Mouse (Mus musculus) neural tube, embryonic 12.5 days (tissue): Measurements from ENCODE around the gene Tdo2. TPM values are rescaled to one million over a fixed set of nuclear protein-coding genes. Genes with fewer than 3 reads are reported as not detected.
A peak's percentile ranks its signal among the peaks of the same experiment; 100 is the strongest.

Experiments used
- ATAC-seq: fragments of 200-750 bp; cut with Nextera tagmentation; 2 replicates; pipeline ENCODE4 v1.8.0; 2017; ENCODE audit warnings: low read depth, mild to moderate bottlenecking, moderate TSS enrichment, moderate library complexity; ENCODE audit not compliant: low FRiP score
- H3K27ac ChIP-seq: fragments of 300-500 bp; sonication (generic); 2 replicates; pipeline ENCODE4 v1.5.1; 2016
- H3K27me3 ChIP-seq: fragments of 300-500 bp; sonication (generic); replicated peaks from 2 replicates; pipeline ENCODE4 v1.6.1; 2016; ENCODE audit warnings: mild to moderate bottlenecking
- H3K36me3 ChIP-seq: fragments of 300-500 bp; sonication (generic); 2 replicates; pipeline ENCODE4 v1.6.1; 2016; ENCODE audit warnings: mild to moderate bottlenecking
- H3K4me1 ChIP-seq: fragments of 300-500 bp; sonication (generic); 2 replicates; pipeline ENCODE4 v1.6.1; 2016
- H3K4me2 ChIP-seq: fragments of 300-500 bp; sonication (generic); replicated peaks from 2 replicates; pipeline ENCODE4 v1.6.1; 2016; ENCODE audit warnings: mild to moderate bottlenecking
- H3K4me3 ChIP-seq: fragments of 300-500 bp; sonication (generic); 2 replicates; pipeline ENCODE4 v1.5.1; 2016
- H3K9ac ChIP-seq: fragments of 300-500 bp; sonication (generic); 2 replicates; pipeline ENCODE4 v1.6.1; 2016; ENCODE audit warnings: mild to moderate bottlenecking
- H3K9me3 ChIP-seq: fragments of 300-500 bp; sonication (generic); 2 replicates; pipeline ENCODE4 v1.6.1; 2016; ENCODE audit warnings: mild to moderate bottlenecking
- WGBS: fragments of 180-500 bp; shearing (Covaris S2); methylation state at CpG from one replicate; pipeline ENCODE4 v1.1.7; 2016; 5-methylcytosine and 5-hydroxymethylcytosine counted together
- polyA plus RNA-seq: library from polyadenylated mRNA; unstranded; fragments of >200 nt; fragmentation: Nextera tagmentation; extraction: Ambion mirVana; gene quantifications from 2 replicates; pipeline ENCODE4 v1.2.1, GENCODE M21; 2016

Tdo2 gene
- polyA plus RNA-seq, 1 experiment from 2014 or later: 0.05 TPM

GRCm38 (mm10) chr3:81933348-81933747, 42.7 kb downstream of the Tdo2 start:
- H3K4me3 ChIP-seq: no peak overlapping the region
- H3K36me3 ChIP-seq: no peaks in the 10 kb centered on the region
- H3K27ac ChIP-seq: no peak overlapping the region
- H3K27me3 ChIP-seq: no peaks in the 10 kb centered on the region
- H3K4me2 ChIP-seq: no peak overlapping the region
- H3K4me1 ChIP-seq: no peaks in the 10 kb centered on the region
- no peaks in the 10 kb centered on the region for H3K9me3 ChIP-seq
- no peak overlapping the region for H3K9ac ChIP-seq
- 84% methylated on average over 4 of the region's 4 CpGs for WGBS
- ATAC-seq: no peak

DNA sequence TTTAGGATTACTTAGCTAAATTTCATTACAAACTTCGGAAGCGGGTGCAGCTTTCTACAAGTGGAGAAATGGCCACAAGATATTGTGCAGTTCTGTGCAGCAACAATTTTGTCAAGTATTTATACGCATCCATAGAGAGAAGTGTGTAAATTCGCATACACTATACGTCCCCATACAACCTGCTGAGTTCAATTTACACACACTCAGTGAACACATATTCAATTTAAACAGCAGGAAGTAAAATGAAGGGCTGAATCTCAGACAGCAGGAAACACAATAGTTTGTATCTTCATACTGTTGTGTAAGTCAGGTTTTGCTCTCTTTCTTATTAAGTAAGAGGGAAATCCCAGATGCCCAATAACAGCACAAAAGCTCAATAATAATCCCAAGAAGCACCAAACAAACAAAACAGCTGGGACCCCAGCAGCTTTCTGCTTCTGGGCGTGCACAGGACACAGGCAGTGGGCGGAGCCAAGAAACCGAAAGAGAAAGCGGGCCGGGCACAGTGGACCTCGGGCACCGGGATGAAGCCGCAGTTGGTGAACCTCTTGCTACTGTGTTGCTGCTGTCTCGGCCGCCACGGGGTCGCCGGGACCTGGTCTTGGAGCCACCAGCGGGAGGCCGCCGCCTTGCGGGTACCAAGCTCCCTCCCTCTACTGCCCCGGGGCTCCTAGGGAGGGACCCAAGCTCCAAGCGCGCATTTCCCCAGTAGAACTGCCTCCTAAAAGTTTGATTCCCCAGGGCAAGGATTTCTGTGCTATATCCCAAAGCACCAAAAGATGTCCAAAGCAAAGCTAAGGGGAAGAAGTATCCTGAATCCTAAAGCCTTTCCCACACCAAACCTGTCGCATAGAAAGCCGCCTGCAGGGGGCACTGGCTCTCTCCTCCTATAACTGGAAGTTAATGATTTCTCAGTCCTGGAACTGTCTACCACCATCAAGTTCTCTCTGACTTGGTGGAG, 43.6 kb downstream of the Tdo2 start, which contains the start of gene Ctso:
Ctso (plus strand) TSS at position 461 of the 961 bp plus-strand sequence.
- Histone ChIP-seq H3K4me3 (peak within 1 kb of the TSS; percentile 64), H3K36me3 (no peaks in the 10 kb centered on the region), H3K9me3 (no peaks in the 10 kb centered on the region), H3K9ac (peak within 1 kb of the TSS; percentile 79), H3K27ac (peak within 1 kb of the TSS; percentile 81), H3K27me3 (no peaks in the 10 kb centered on the region), H3K4me2 (peak within 1 kb of the TSS; percentile 64), H3K4me1 (no peaks in the 10 kb centered on the region)
- 10% methylated on average over 27 of the region's 27 CpGs for WGBS
- ATAC-seq: peak; percentile 91

- no peak overlapping the region for H3K27ac ChIP-seq
- no peak overlapping the region for H3K9ac ChIP-seq
- no peaks in the 10 kb centered on the region for H3K4me1 ChIP-seq
- ATAC-seq: peak; percentile 52
- no peaks in the 10 kb centered on the region for H3K9me3 ChIP-seq
- H3K4me3 ChIP-seq: no peak overlapping the region
- 59% methylated on average over 3 of the region's 3 CpGs for WGBS
- H3K27me3 ChIP-seq: no peaks in the 10 kb centered on the region
- H3K36me3 ChIP-seq: no peaks in the 10 kb centered on the region
- H3K4me2 ChIP-seq: no peak overlapping the region
These were observed 44.3 kb downstream of the Tdo2 start for GRCm38 (mm10) chr3:81931695-81932094.

GRCm38 (mm10) chr3:81929073-81929472, 46.9 kb downstream of the Tdo2 start:
- Histone ChIP-seq H3K4me2 (no peak overlapping the region), H3K4me1 (no peaks in the 10 kb centered on the region), H3K9me3 (no peaks in the 10 kb centered on the region), H3K9ac (no peak overlapping the region), H3K27ac (no peak overlapping the region), H3K4me3 (no peak overlapping the region), H3K27me3 (no peaks in the 10 kb centered on the region), H3K36me3 (no peaks in the 10 kb centered on the region)
- WGBS: 97% methylated on average over 1 of the region's 1 CpGs
- ATAC-seq: no peak

- Histone ChIP-seq H3K4me3 (no peak overlapping the region), H3K4me2 (no peak overlapping the region), H3K27me3 (no peaks in the 10 kb centered on the region), H3K27ac (no peak overlapping the region), H3K9ac (no peak overlapping the region), H3K4me1 (no peaks in the 10 kb centered on the region), H3K9me3 (no peaks in the 10 kb centered on the region), H3K36me3 (no peaks in the 10 kb centered on the region)
- ATAC-seq: no peak
- 58% methylated on average over 9 of the region's 9 CpGs for WGBS
These were observed 49.2 kb downstream of the Tdo2 start for GRCm38 (mm10) chr3:81926764-81927325.

- 67% methylated on average over 5 of the region's 5 CpGs for WGBS
- Histone ChIP-seq H3K9ac (no peak overlapping the region), H3K9me3 (no peaks in the 10 kb centered on the region), H3K36me3 (no peaks in the 10 kb centered on the region), H3K4me3 (no peak overlapping the region), H3K27ac (no peak overlapping the region), H3K4me1 (no peaks in the 10 kb centered on the region), H3K27me3 (no peaks in the 10 kb centered on the region), H3K4me2 (no peak overlapping the region)
- no peak for ATAC-seq
These were observed 50.1 kb downstream of the Tdo2 start for GRCm38 (mm10) chr3:81925856-81926255.

- no peaks in the 10 kb centered on the region for H3K36me3 ChIP-seq
- no peak for ATAC-seq
- H3K9ac ChIP-seq: no peak overlapping the region
- H3K4me1 ChIP-seq: no peaks in the 10 kb centered on the region
- 4% methylated on average over 1 of the region's 1 CpGs for WGBS
- H3K4me2 ChIP-seq: no peak overlapping the region
- H3K9me3 ChIP-seq: no peaks in the 10 kb centered on the region
- H3K4me3 ChIP-seq: no peak overlapping the region
- H3K27me3 ChIP-seq: no peaks in the 10 kb centered on the region
- H3K27ac ChIP-seq: no peak overlapping the region
These were observed 51.1 kb downstream of the Tdo2 start for GRCm38 (mm10) chr3:81924931-81925330.

DNA sequence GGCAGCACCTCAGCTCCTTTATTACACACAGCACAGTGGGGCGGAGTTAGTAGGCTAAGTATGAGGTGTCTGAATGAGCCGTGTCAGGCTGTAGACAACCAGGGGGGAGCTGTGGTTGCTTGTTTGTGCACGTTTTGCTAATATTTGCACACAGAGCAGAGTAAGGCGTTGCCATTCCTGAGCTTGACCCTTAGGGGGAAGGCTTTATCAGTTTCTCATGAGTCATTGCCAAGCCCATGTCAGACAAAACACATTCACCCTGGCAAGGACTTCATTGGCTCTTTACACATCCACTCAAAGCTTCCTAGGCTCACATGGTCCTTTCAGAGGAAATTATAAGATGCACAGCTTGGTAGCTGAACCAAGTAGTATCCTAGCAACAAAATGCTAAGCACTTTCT, 53.1 kb downstream of the Tdo2 start:
- Histone ChIP-seq H3K9me3 (no peaks in the 10 kb centered on the region), H3K27me3 (no peaks in the 10 kb centered on the region), H3K27ac (no peak overlapping the region), H3K36me3 (no peaks in the 10 kb centered on the region), H3K4me3 (no peak overlapping the region), H3K9ac (no peak overlapping the region), H3K4me1 (no peaks in the 10 kb centered on the region), H3K4me2 (no peak overlapping the region)
- 64% methylated on average over 4 of the region's 4 CpGs for WGBS
- ATAC-seq: no peak

- H3K4me2 ChIP-seq: no peak overlapping the region
- no peak overlapping the region for H3K4me3 ChIP-seq
- no peak overlapping the region for H3K9ac ChIP-seq
- H3K4me1 ChIP-seq: no peaks in the 10 kb centered on the region
- H3K27me3 ChIP-seq: no peaks in the 10 kb centered on the region
- H3K36me3 ChIP-seq: no peaks in the 10 kb centered on the region
- H3K27ac ChIP-seq: no peak overlapping the region
- no peak for ATAC-seq
- H3K9me3 ChIP-seq: no peaks in the 10 kb centered on the region
- WGBS: 51% methylated on average over 3 of the region's 3 CpGs
These were observed 56.3 kb downstream of the Tdo2 start for GRCm38 (mm10) chr3:81919681-81920080.

GRCm38 (mm10) chr3:81918215-81918614, 57.8 kb downstream of the Tdo2 start:
- no peak overlapping the region for H3K4me3 ChIP-seq
- no peak overlapping the region for H3K27ac ChIP-seq
- 83% methylated on average over 8 of the region's 8 CpGs for WGBS
- H3K27me3 ChIP-seq: no peaks in the 10 kb centered on the region
- H3K9ac ChIP-seq: no peak overlapping the region
- no peaks in the 10 kb centered on the region for H3K36me3 ChIP-seq
- ATAC-seq: no peak
- no peak overlapping the region for H3K4me2 ChIP-seq
- no peaks in the 10 kb centered on the region for H3K9me3 ChIP-seq
- H3K4me1 ChIP-seq: no peaks in the 10 kb centered on the region

- H3K27me3 ChIP-seq: no peaks in the 10 kb centered on the region
- H3K27ac ChIP-seq: no peak overlapping the region
- H3K4me3 ChIP-seq: no peak overlapping the region
- ATAC-seq: no peak
- no peaks in the 10 kb centered on the region for H3K36me3 ChIP-seq
- no peak overlapping the region for H3K9ac ChIP-seq
- H3K9me3 ChIP-seq: no peaks in the 10 kb centered on the region
- H3K4me2 ChIP-seq: no peak overlapping the region
- no peaks in the 10 kb centered on the region for H3K4me1 ChIP-seq
- 83% methylated on average over 3 of the region's 3 CpGs for WGBS
These were observed 58.6 kb downstream of the Tdo2 start for GRCm38 (mm10) chr3:81917354-81917935.

DNA sequence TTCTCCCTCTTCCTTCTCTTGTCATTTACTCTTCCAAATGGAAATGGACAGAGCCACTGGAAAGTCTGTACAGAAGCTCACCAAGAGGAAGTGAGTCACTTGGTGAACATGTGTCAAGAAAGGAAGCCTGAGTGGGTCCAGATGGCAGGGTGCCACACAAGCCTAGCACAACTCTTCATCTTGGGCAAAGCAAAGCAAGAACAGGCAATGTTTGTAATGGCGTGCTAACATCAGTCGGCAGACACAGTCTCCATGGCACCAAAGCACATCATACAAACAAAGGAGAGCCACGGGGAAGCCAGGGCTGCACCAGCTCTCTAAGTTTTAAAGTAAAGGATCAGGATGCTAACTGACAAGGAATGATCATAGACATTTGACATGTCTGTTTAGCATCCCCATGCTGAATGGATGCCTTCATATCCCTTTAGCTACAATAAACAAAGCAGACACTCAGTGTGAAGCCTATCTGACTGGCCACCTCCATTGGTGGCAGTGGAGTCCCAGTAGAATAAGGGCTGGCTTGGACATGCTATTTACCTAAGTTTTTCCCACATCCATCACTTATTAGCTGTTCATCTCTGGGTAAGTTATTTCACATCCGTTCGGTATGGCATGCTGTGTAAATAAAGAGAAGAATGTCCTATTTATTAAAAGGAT, 59.8 kb downstream of the Tdo2 start:
- H3K36me3 ChIP-seq: no peaks in the 10 kb centered on the region

More for the DNA sequence above, 59.8 kb downstream of the Tdo2 start:
- H3K4me2 ChIP-seq: no peak overlapping the region
- no peaks in the 10 kb centered on the region for H3K9me3 ChIP-seq
- no peak for ATAC-seq
- H3K27me3 ChIP-seq: no peaks in the 10 kb centered on the region
- H3K27ac ChIP-seq: no peak overlapping the region
- no peaks in the 10 kb centered on the region for H3K4me1 ChIP-seq
- H3K9ac ChIP-seq: no peak overlapping the region
- no peak overlapping the region for H3K4me3 ChIP-seq
- 80% methylated on average over 5 of the region's 5 CpGs for WGBS
